Mouse (Mus musculus): ENCODE measurements around the gene Ccdc24. TPM values are rescaled to one million over a fixed set of nuclear protein-coding genes. Genes with fewer than 3 reads are reported as not detected.

The Ccdc24 gene
- total RNA-seq, 2 experiments from 2014 or later = not detected

DNA sequence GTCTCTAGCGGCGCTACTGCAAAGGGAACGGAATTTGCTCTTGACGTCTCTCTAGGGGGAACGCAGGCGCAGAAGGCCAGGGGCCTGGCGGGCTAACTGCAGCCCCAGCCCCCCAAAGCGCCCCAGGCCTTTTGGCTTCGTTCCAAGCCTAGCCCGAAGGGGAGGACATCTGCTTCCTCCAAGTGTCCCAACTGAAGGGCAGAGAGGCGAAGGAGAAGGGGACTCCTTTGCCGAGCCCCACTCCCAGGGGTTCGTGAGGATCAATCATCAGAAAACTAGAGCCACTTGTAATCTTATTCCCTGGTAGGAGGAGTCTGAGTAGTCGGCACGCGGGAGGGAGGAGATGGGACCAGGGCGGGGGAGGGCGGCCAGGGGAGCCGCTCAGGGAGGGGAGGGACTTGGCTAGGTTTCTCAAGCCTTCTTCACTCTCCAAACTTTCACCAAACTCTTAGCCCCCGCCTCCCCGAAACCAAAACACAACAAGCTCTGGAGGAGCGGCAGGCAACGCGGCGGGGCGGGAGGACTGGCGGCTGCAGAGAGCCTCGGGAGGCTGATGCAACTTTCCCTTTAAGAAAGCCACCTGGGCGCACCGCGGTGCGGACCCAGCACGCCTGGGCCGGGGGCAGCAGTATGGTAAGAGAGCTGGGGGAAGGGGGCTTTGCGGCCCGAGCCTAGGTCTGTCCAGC, 37.4 kb downstream of the Ccdc24 start:
- ATAC-seq (replicated peaks; ENCODE audit: low FRiP score, low TSS enrichment, poor library complexity, severe bottlenecking) = peak; percentile 46

DNA sequence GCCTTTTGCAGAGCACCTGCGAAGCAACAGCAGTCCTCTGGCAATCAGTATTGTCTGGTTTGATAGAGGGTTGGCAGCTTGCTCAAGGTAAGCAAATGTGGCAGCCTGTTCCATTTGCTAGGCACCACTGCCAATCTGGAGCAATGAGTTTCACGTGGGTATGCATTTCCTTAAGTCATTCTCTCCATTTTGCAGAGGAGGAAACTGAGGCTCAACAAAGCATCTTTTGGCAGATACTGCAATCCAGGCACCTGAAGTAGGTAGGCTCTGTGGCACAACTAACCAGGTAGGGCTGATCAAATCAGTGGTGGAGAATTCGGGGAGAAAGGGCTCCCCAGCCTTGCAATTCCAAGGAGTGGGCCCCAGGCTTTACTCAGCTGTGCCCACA, 37.9 kb downstream of the Ccdc24 start, which contains the start of gene Slc6a9:
Gene Slc6a9, plus strand, starts transcription at position 50 of the 388 bp plus-strand sequence.
- ATAC-seq (replicated peaks; ENCODE audit: low FRiP score, low TSS enrichment, poor library complexity, severe bottlenecking) = no peak

GRCm38 (mm10) chr4:117831920-117832691, 40.3 kb downstream of the Ccdc24 start:
- ATAC-seq (replicated peaks; ENCODE audit: low FRiP score, low TSS enrichment, poor library complexity, severe bottlenecking) = 0 out of 2 replicates have a peak, but pooled peaks have one; percentile 6

DNA sequence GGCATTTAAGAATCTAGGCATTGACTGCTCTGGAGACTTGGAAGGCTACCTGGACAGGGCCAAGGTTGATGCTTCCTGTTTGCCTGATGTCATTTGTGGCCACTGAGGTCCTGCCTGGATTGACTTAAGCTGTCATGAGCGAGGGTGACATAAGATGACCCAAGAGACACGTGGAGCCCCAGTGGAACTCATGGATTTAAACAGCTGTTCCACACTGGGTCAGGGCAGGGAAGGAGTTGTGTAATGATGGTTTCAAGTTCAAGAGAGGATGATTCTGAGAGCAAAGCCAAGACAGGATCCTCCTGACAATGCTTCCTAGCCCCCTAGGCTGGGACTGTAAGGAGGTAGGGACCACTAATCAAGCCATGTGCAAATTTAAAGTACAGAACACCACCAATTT, 40.9 kb downstream of the Ccdc24 start:
- no peak for ATAC-seq (replicated peaks; ENCODE audit: low FRiP score, low TSS enrichment, poor library complexity, severe bottlenecking)

- no peak for ATAC-seq (replicated peaks; ENCODE audit: low FRiP score, low TSS enrichment, poor library complexity, severe bottlenecking)
These were observed 41.6 kb downstream of the Ccdc24 start for GRCm38 (mm10) chr4:117830801-117831200.

DNA sequence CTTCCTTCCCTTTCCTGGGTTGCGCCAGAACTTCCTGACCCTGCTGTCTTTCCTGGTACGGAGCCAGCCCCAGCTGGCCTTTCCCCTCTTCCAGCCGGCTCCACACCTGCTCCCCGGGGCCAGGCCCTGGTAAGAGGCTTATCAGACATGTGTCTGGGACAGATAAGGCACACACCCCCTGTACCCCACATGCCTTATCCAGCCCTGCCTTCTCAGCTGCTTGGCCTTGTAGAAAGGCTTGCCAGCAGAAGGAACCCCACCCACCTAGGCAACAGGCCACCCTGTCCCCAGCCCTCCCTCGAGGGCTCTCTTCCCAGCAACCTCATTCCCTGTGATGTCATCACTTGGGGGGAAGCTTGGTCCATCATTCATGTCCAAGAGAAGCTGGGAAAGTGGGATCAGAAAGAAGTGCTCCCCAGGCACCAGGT, 42.2 kb downstream of the Ccdc24 start:
- ATAC-seq (replicated peaks; ENCODE audit: low FRiP score, low TSS enrichment, poor library complexity, severe bottlenecking) = peak; percentile 88

DNA sequence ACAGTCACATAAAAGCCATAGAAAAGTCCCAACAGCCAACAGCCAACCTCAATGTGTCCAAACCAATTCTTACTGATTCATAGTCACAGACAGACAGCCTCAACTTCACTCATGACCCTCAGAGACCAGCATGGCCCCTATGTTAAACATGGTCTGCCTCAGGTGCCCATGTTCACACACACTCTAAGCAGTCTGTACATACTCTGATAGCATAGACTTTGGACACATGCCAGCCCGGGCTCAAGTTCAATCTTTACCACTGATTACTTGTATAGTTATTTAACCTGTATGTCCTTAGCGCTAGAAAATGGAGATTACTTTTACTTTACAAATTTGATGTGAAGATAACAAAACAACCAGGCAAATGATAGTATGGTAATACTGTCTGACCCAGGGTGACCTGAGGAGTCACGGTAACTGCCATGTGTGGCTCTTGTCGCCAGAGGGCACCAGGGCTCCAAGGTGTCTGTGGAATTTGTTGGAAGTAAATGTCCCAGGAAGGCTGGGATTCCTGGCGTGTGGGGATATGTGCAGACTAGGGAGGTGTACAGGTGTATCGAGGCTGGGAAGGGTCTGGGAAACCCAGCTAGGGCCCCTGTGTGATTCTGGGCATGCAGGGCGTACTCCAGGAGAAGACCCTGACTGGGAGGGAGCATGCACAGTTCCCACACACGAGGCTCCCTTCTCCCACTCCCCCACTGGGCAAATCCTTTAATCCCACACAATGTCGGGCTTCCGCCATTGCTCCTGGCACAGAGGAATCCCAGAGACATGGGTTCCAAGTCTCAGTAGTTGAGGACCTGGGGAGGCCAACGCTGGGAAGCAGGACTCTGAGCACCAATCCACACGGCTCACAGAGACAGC, 42.9 kb downstream of the Ccdc24 start:
- ATAC-seq (replicated peaks; ENCODE audit: low FRiP score, low TSS enrichment, poor library complexity, severe bottlenecking) = peak; percentile 24

- no peak for ATAC-seq (replicated peaks; ENCODE audit: low FRiP score, low TSS enrichment, poor library complexity, severe bottlenecking)
These were observed 43.7 kb downstream of the Ccdc24 start for GRCm38 (mm10) chr4:117828572-117829145.

- no peak for ATAC-seq (replicated peaks; ENCODE audit: low FRiP score, low TSS enrichment, poor library complexity, severe bottlenecking)
These were observed 54.3 kb downstream of the Ccdc24 start for GRCm38 (mm10) chr4:117818032-117818431.

DNA sequence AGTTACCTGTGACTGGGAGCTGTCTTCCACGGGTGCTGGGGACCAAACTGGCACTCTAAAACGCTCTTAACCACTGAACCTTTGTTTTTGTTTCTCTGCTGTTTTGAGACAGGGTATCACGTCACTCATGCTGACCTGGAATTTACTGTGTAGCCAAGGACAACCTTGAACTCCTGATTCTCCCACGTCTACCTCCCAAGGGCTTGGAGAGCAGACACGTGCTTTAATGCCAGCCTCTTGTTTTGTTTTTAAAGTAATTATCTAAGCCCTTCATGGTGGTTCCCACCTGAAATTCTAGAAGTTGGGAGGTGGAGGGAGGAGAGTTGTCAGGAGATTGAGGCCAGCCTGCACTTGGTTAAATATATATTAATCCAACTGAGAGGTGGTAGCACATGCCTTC, 55.6 kb downstream of the Ccdc24 start:
- ATAC-seq (replicated peaks; ENCODE audit: low FRiP score, low TSS enrichment, poor library complexity, severe bottlenecking) = no peak

Other genes with a start within 250 kb of the Ccdc24 start
- 28.2 and 41.6 TPM in 2 replicates for gene Dmap1, start 190.3 kb downstream of the Ccdc24 start, total RNA-seq (2014; fragmentation: Nextera tagmentation)
- 28.0 and 34.6 TPM in 2 replicates for gene Dmap1, start 190.3 kb downstream of the Ccdc24 start, total RNA-seq (2017)
- not detected in 2 replicates for gene Gm12845, start 148.1 kb downstream of the Ccdc24 start, total RNA-seq (2014; fragmentation: Nextera tagmentation)
- gene Gm12845, start 148.1 kb downstream of the Ccdc24 start, total RNA-seq (2017) = not detected in 2 replicates
- gene Klf17, start 106.9 kb downstream of the Ccdc24 start, total RNA-seq (2014; fragmentation: Nextera tagmentation) = not detected in 2 replicates
- gene Klf17, start 106.9 kb downstream of the Ccdc24 start, total RNA-seq (2017) = not detected in 2 replicates
- gene Slc6a9, start 38.1 kb downstream of the Ccdc24 start, total RNA-seq (2014; fragmentation: Nextera tagmentation) = 0.68 and 4.9 TPM in 2 replicates
- gene Slc6a9, start 38.1 kb downstream of the Ccdc24 start, total RNA-seq (2017) = 0.23 TPM in 1 of 2 replicates, not detected in the other
- not detected in 2 replicates for gene B4galt2, start 10.9 kb upstream of the Ccdc24 start, total RNA-seq (2014; fragmentation: Nextera tagmentation)
- gene B4galt2, start 10.9 kb upstream of the Ccdc24 start, total RNA-seq (2017) = 2.8 TPM in 1 of 2 replicates, not detected in the other
- gene Atp6v0b, start 14.8 kb upstream of the Ccdc24 start, total RNA-seq (2014; fragmentation: Nextera tagmentation) = 164 and 195 TPM in 2 replicates
- gene Atp6v0b, start 14.8 kb upstream of the Ccdc24 start, total RNA-seq (2017) = 40.6 and 60.1 TPM in 2 replicates
- 12.8 and 24.7 TPM in 2 replicates for gene Dph2, start 19.5 kb upstream of the Ccdc24 start, total RNA-seq (2014; fragmentation: Nextera tagmentation)
- 11.7 and 12.6 TPM in 2 replicates for gene Dph2, start 19.5 kb upstream of the Ccdc24 start, total RNA-seq (2017)
- gene Ipo13, start 42.4 kb upstream of the Ccdc24 start, total RNA-seq (2014; fragmentation: Nextera tagmentation) = 18.4 and 23.4 TPM in 2 replicates
- gene Ipo13, start 42.4 kb upstream of the Ccdc24 start, total RNA-seq (2017) = 6.4 and 7.8 TPM in 2 replicates
- gene Artn, start 57.2 kb upstream of the Ccdc24 start, total RNA-seq (2014; fragmentation: Nextera tagmentation) = not detected in 2 replicates
- not detected in 2 replicates for gene Artn, start 57.2 kb upstream of the Ccdc24 start, total RNA-seq (2017)